ENCODE assay signal across 7 mouse cellular contexts in the genomic region with DNA sequence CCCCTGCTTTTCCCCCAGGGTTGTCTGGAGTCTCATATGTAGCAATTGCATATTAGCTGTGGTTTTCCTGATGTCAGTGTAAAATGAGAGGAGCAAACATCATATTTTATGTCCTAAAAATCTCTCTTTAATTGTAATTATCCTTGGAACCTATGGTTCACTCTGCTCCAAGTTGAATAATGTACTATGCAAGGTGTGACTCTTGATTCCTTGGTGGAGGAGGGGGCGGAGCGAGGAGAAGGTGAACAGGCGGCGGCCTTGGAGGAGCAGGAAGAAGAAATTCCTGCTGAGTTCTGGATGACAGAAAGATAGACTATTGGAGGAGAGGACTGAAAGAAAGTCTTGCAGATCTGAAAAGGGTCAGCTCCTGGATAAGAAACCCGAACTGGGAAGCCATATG.
DNase-seq lines count a peak whose midpoint lies in the region; ATAC-seq and TF ChIP-seq lines count a peak whose summit lies in the region.
"Not testable (repeated sequence)": the region's sequence is repeated elsewhere in the genome, so short reads cannot be mapped to it uniquely, and the experiment has no call there.

No protein-coding gene starts in this region.

- peak overlapping the region; percentile 48; the same call in 1 of the 2 replicates for H3K4me3 ChIP-seq in cortical plate, adult 2 months (ENCODE audit: insufficient read depth, low read length)
- peak overlapping the region; percentile 55 for H3K4me3 ChIP-seq in forebrain, embryonic 15.5 days
- H3K4me3 ChIP-seq in heart, postnatal 0 days (ENCODE audit: low read depth, low read length): peak overlapping the region; percentile 59
- H3K4me3 ChIP-seq in kidney, adult 2 months (ENCODE audit: insufficient read depth, low read depth, low read length): peak overlapping the region; percentile 67
- peak overlapping the region; percentile 65 for H3K4me3 ChIP-seq in liver, embryonic 11.5 days (ENCODE audit: low read depth, low read length)
- H3K4me3 ChIP-seq in neural tube, embryonic 13.5 days: peak overlapping the region; percentile 65

- peak overlapping the region; percentile 58; the same call in 1 of the 2 replicates for H3K9ac ChIP-seq in forebrain, embryonic 15.5 days (replicated peaks)
- not testable (repeated sequence) for H3K9ac ChIP-seq in heart, postnatal 0 days (replicated peaks; ENCODE audit: low read depth, low read length)
- H3K9ac ChIP-seq in liver, embryonic 11.5 days (ENCODE audit: low read depth, low read length): peak overlapping the region; percentile 66; the same call in 1 of the 2 replicates
- peak overlapping the region; percentile 82 for H3K9ac ChIP-seq in neural tube, embryonic 13.5 days

- DNase-seq in heart, postnatal 0 days (ENCODE audit: low spot score); kidney, adult 2 months: not testable (repeated sequence)
- peak; percentile 31 for DNase-seq in liver, embryonic 11.5 days (ENCODE audit: low spot score)

- 38% methylated on average over 5 of the region's 5 CpGs for WGBS in forebrain, embryonic 15.5 days
- 15% methylated on average over 5 of the region's 5 CpGs for WGBS in heart, postnatal 0 days
- 28% methylated on average over 5 of the region's 5 CpGs for WGBS in kidney, adult 2 months
- 15% methylated on average over 5 of the region's 5 CpGs for WGBS in liver, embryonic 11.5 days
- 30% methylated on average over 5 of the region's 5 CpGs for WGBS in neural tube, embryonic 13.5 days

- not testable (repeated sequence) for ATAC-seq in forebrain, embryonic 15.5 days (replicated peaks); heart, postnatal 0 days (ENCODE audit: insufficient read depth, low read depth); liver, embryonic 11.5 days (replicated peaks; ENCODE audit: low FRiP score); neural tube, embryonic 13.5 days (ENCODE audit: low read depth)
- peak; percentile 44 for ATAC-seq in megakaryocyte progenitor cell, adult 5-6 weeks (replicated peaks; ENCODE audit: poor library complexity)

- not testable (repeated sequence) for TF ChIP-seq EP300 in heart, postnatal 0 days (IDR thresholded peaks at IDR 0.05; ENCODE audit: low read depth)

- not testable (repeated sequence) for H3K9me3 ChIP-seq in forebrain, embryonic 15.5 days; heart, postnatal 0 days (replicated peaks; ENCODE audit: control insufficient read depth, low read length); liver, embryonic 11.5 days (ENCODE audit: control insufficient read depth, low read length); neural tube, embryonic 13.5 days

- not testable (repeated sequence) for H3K27ac ChIP-seq in cortical plate, adult 2 months (ENCODE audit: insufficient read depth, low read length); forebrain, embryonic 15.5 days (replicated peaks); heart, postnatal 0 days (ENCODE audit: low read depth); kidney, adult 2 months (ENCODE audit: insufficient read depth, low read depth, low read length); liver, embryonic 11.5 days (ENCODE audit: low read depth, low read length); neural tube, embryonic 13.5 days (replicated peaks)

- not testable (repeated sequence) for H3K27me3 ChIP-seq in forebrain, embryonic 15.5 days; heart, postnatal 0 days (ENCODE audit: control insufficient read depth, insufficient read depth, low read length); kidney, adult 2 months (replicated peaks; ENCODE audit: control insufficient read depth, insufficient read depth, low read length); liver, embryonic 11.5 days (replicated peaks; ENCODE audit: control insufficient read depth, insufficient read depth, low read length); neural tube, embryonic 13.5 days

- TF ChIP-seq CTCF in cortical plate, adult 2 months (IDR thresholded peaks at IDR 0.05; ENCODE audit: extremely low read depth, insufficient read depth, low read length); heart, postnatal 0 days (IDR thresholded peaks at IDR 0.05; ENCODE audit: low read depth); kidney, adult 2 months (conservative IDR thresholded peaks at IDR 0.05; ENCODE audit: insufficient read depth, insufficient read length, low read depth, low read length): not testable (repeated sequence)

- not testable (repeated sequence) for H3K4me1 ChIP-seq in cortical plate, adult 2 months (ENCODE audit: control insufficient read depth, insufficient read depth, low read length); forebrain, embryonic 15.5 days; heart, postnatal 0 days (ENCODE audit: control insufficient read depth, insufficient read depth); kidney, adult 2 months (ENCODE audit: control insufficient read depth, insufficient read depth, low read length); liver, embryonic 11.5 days (replicated peaks; ENCODE audit: control insufficient read depth, insufficient read depth, low read length); neural tube, embryonic 13.5 days (replicated peaks)

- H3K4me2 ChIP-seq in forebrain, embryonic 15.5 days (replicated peaks): peak overlapping the region; percentile 55
- peak overlapping the region; percentile 67 for H3K4me2 ChIP-seq in heart, postnatal 0 days (ENCODE audit: low read depth, low read length)
- peak overlapping the region; percentile 59 for H3K4me2 ChIP-seq in liver, embryonic 11.5 days
- peak overlapping the region; percentile 61 for H3K4me2 ChIP-seq in neural tube, embryonic 13.5 days

- TF ChIP-seq POLR2A in cortical plate, adult 2 months (IDR thresholded peaks at IDR 0.05; ENCODE audit: extremely low read depth, insufficient read depth, low read length); kidney, adult 2 months (IDR thresholded peaks at IDR 0.05; ENCODE audit: low read depth, low read length): not testable (repeated sequence)

- H3K36me3 ChIP-seq in forebrain, embryonic 15.5 days; heart, postnatal 0 days (replicated peaks; ENCODE audit: control insufficient read depth, insufficient read depth, low read length); kidney, adult 2 months (ENCODE audit: control insufficient read depth, insufficient read depth, low read length); liver, embryonic 11.5 days (ENCODE audit: control insufficient read depth, insufficient read depth, low read length); neural tube, embryonic 13.5 days: not testable (repeated sequence)
